Mouse (Mus musculus) thymus, postnatal 14 days (tissue): ENCODE results near the gene Twist1.

ENCODE experiments used
- DNase-seq: peaks from one replicate; pipeline ENCODE4 v3.0.0; 2021

Twist1 gene

GRCm38 (mm10) chr12:33966490-33967415, 9.3 kb downstream of the Twist1 start:
- DNase-seq: no peak

GRCm38 (mm10) chr12:33967514-33967913, 10.0 kb downstream of the Twist1 start:
- no peak for DNase-seq

DNA sequence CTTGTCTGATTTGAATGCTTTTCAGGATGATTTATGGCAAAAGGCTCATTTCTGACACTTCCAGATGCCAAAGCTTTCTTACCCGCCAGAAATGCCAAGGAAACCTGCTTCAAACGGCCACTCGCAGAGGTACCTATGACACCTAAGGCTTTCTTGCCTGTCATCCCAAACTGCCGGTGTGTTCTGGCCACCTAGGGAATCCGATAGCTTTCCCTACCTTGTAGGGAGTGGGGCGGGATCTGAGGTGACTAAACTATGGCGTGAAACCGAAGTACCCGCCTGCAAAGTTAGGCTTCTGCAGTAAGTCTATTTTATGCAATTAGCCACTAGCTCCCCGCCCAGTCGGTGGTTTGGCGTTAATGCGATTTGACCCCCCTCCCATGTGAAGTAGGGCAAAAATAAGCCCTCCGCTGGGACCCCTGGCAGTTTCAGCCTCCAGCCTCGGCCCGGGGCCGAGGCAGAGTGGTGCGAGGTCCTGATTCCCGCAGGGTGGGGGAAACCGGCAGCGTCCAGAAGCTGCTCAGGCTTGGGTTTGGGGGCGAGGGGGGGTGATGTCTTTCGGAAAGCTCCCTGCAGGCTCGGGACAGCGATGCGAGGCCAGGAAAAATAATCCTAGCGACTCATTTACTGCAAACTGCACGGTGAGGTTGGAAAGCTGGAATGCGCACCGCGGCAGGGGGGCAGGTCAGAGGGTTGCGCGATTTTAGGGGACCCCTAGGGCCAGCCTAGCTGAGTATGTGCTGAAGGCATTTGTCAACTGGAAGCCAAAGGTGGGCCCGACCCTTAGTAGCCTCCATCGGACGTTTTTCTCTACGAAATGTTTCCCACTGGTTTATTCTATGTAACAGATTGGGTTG, 10.8 kb downstream of the Twist1 start:
- DNase-seq: no peak

DNA sequence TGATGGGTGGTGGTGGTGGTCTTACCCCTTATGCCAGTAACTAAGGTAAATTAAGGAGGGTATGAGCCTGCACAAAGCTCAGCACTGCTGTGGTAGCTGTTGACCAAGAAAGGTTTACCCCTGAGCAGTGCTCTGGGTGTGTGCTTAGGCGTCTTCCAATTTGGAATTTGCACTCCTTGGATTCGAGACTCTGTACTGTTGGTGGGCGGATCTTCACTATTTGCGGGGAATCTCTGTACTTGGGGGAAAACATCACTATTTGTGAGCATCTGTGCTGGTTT, 11.4 kb downstream of the Twist1 start:
- no peak for DNase-seq

GRCm38 (mm10) chr12:33980159-33980558, 22.7 kb downstream of the Twist1 start:
- DNase-seq: no peak

GRCm38 (mm10) chr12:33981433-33981832, 24.0 kb downstream of the Twist1 start:
- DNase-seq: no peak

- DNase-seq: no peak
Measured at GRCm38 (mm10) chr12:33993127-33993526, 35.7 kb downstream of the Twist1 start.
